Mouse (Mus musculus) embryonic fibroblast, embryonic 13.5 days (primary cell): ENCODE data around the gene Knl1.

Experiments
- CTCF ChIP-seq: IDR thresholded peaks from 2 replicates; pipeline ENCODE4 v1.5.1; 2011; ENCODE audit warnings: mild to moderate bottlenecking, control low read depth, low read length, moderate library complexity, borderline replicate concordance; ENCODE audit not compliant: insufficient read depth
- POLR2A ChIP-seq: IDR thresholded peaks from 2 replicates; pipeline ENCODE4 v1.6.1; 2011; ENCODE audit warnings: low read depth, mild to moderate bottlenecking, control low read depth, low read length, moderate library complexity

- 0 out of 2 replicates have a peak, but pooled peaks have one; percentile 12 for TF ChIP-seq CTCF
- TF ChIP-seq POLR2A = no peak
These were observed 22.2 kb upstream of the Knl1 start for GRCm38 (mm10) chr2:119024536-119025238.
